Mouse (Mus musculus) heart, embryonic 16.5 days (tissue): ENCODE results near the gene Grasp. TPM values are rescaled to one million over a fixed set of nuclear protein-coding genes. Genes with fewer than 3 reads are reported as not detected.

ENCODE experiments used
- ATAC-seq: fragments of 200-750 bp; cut with Nextera tagmentation; replicated peaks from 2 replicates; pipeline ENCODE4 v1.8.0; 2017; ENCODE audit warnings: moderate number of reproducible peaks; ENCODE audit not compliant: insufficient read depth, low FRiP score; ENCODE audit errors: extremely low read depth
- H3K27ac ChIP-seq: fragments of 300-500 bp; sonication (generic); 2 replicates; pipeline ENCODE4 v1.5.1; 2014; ENCODE audit warnings: mild to moderate bottlenecking, low read length, control low read depth, moderate library complexity
- H3K27me3 ChIP-seq: fragments of 300-500 bp; sonication (generic); 2 replicates; pipeline ENCODE4 v1.6.1; 2014; ENCODE audit warnings: low read length, mixed read lengths; ENCODE audit not compliant: control insufficient read depth, insufficient read depth
- H3K36me3 ChIP-seq: fragments of 300-500 bp; sonication (generic); 2 replicates; pipeline ENCODE4 v1.6.1; 2014; ENCODE audit not compliant: control insufficient read depth, insufficient read depth
- H3K4me1 ChIP-seq: fragments of 300-500 bp; sonication (generic); 2 replicates; pipeline ENCODE4 v1.6.1; 2014; ENCODE audit warnings: low read length, mixed read lengths; ENCODE audit not compliant: control insufficient read depth, insufficient read depth
- H3K4me2 ChIP-seq: fragments of 300-500 bp; sonication (generic); 2 replicates; pipeline ENCODE4 v1.6.1; 2014; ENCODE audit warnings: low read depth, mild to moderate bottlenecking, control low read depth, low read length
- H3K4me3 ChIP-seq: fragments of 300-500 bp; sonication (generic); 2 replicates; pipeline ENCODE4 v1.5.1; 2014; ENCODE audit warnings: mild to moderate bottlenecking, control low read depth, low read length
- H3K9ac ChIP-seq: fragments of 300-500 bp; sonication (generic); 2 replicates; pipeline ENCODE4 v1.6.1; 2014; ENCODE audit warnings: low read length, control low read depth
- H3K9me3 ChIP-seq: fragments of 300-500 bp; sonication (generic); replicated peaks from 2 replicates; pipeline ENCODE4 v1.6.1; 2016; ENCODE audit warnings: low read length; ENCODE audit not compliant: control insufficient read depth
- WGBS: fragments of 180-500 bp; shearing (Covaris S2); extraction: QIAGEN DNeasy Blood & Tissue Kit; methylation state at CpG from one replicate; pipeline ENCODE4 v1.1.7; 2014; 5-methylcytosine and 5-hydroxymethylcytosine counted together
- polyA plus RNA-seq: library from polyadenylated mRNA; unstranded; fragments of >200 nt; fragmentation: Nextera tagmentation; extraction: Ambion mirVana; gene quantifications from 2 replicates; pipeline ENCODE4 v1.2.1, GENCODE M21; 2015

Gene Grasp
- polyA plus RNA-seq, 1 experiment from 2014 or later: 3.4 TPM

GRCm38 (mm10) chr15:101246231-101247154 is 22.5 kb downstream of the Grasp start:
- Histone ChIP-seq H3K4me2 (peak overlapping the region; percentile 77), H3K4me1 (peaks cover 41% of the 10 kb centered on the region), H3K9ac (peak overlapping the region; percentile 75), H3K36me3 (no peaks in the 10 kb centered on the region), H3K4me3 (peak overlapping the region; percentile 49), H3K9me3 (no peaks in the 10 kb centered on the region), H3K27me3 (no peaks in the 10 kb centered on the region), H3K27ac (peak overlapping the region; percentile 96)
- 1% methylated on average over 56 of the region's 56 CpGs for WGBS
- ATAC-seq: peak; percentile 94

DNA sequence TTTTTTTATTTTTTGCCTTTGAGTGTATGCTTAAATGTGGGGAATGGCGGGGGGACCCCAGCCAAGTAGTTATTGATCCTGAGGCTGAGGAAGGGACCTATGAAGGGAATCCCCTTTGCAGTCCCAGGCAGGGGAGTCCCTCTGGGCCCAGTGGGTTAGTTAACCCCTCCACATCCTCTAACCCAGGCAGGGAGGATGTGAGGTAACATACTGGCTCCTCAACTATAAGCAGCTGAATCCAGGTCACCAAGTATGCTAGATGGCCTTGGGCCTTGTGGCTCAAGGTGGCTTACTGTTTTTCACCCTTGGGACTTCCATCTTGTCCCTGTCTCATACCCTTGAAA is 23.1 kb downstream of the Grasp start:
- no peak overlapping the region; the same call in 1 of the 2 replicates for H3K4me3 ChIP-seq
- no peaks in the 10 kb centered on the region for H3K9me3 ChIP-seq
- no peaks in the 10 kb centered on the region for H3K36me3 ChIP-seq
- no peak for ATAC-seq
- H3K4me2 ChIP-seq: peak overlapping the region; percentile 77
- H3K27me3 ChIP-seq: no peaks in the 10 kb centered on the region
- peak overlapping the region; percentile 96 for H3K27ac ChIP-seq
- H3K9ac ChIP-seq: no peak overlapping the region
- H3K4me1 ChIP-seq: peaks cover 35% of the 10 kb centered on the region
- 73% methylated on average over 1 of the region's 1 CpGs for WGBS

- WGBS: 18% methylated on average over 5 of the region's 5 CpGs
- peak overlapping the region; percentile 8; the same call in 1 of the 2 replicates for H3K4me2 ChIP-seq
- H3K4me1 ChIP-seq: peaks cover 30% of the 10 kb centered on the region
- no peaks in the 10 kb centered on the region for H3K9me3 ChIP-seq
- H3K27me3 ChIP-seq: no peaks in the 10 kb centered on the region
- ATAC-seq: no peak
- H3K4me3 ChIP-seq: no peak overlapping the region
- H3K9ac ChIP-seq: peak overlapping the region; percentile 9; the same call in 1 of the 2 replicates
- no peaks in the 10 kb centered on the region for H3K36me3 ChIP-seq
- H3K27ac ChIP-seq: peak overlapping the region; percentile 96
Measured at GRCm38 (mm10) chr15:101248029-101248710, 24.2 kb downstream of the Grasp start.

DNA sequence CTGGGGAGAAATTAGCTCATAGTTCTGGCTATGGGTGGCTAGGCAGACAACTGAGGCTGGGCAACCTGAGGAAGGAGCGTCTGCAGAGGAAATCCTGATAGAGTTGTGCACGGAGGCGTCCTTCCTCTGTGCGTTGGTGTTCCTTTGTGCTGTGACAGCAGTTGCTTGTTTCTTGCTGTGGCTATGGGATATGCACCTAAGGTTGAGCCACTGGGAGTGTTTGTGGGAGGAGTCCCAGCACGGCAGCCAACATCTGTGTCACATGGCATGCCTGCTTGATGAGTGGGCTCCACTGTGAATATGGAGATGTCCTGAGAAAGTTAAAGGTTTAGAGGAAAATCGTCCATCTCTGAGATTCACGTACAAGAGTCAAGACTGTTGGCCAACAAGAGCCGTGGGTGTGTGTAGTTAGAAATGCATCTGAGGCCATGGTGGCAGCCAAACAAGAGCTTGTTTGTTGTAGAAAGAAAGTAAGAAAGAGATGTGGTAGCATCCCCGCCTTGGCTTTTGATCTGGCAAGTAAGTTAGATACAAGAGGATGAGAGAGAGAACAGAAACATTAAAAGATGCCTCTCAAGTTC is 26.3 kb downstream of the Grasp start:
- no peak overlapping the region for H3K4me2 ChIP-seq

DNA sequence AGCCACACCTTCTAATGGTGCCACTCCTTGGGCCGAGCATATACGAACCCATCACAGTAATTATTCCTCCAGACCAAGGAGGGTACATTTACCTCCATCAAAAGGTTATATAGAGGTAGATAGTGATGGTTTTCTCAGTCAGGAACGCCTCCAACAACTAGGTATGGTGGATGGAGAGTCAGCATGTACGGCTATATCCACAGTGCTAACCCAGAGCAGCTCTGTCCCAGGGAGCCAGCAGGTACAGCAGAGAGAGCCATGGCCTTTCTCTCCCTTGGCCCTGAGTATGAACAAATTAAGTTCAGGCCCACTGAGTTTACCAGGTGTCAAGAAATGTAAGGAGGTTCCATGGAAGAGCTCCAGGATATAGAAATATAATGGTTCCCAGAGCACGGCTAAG is 27.9 kb downstream of the Grasp start:
- Histone ChIP-seq H3K4me1 (peaks cover 46% of the 10 kb centered on the region), H3K36me3 (no peaks in the 10 kb centered on the region), H3K27me3 (no peaks in the 10 kb centered on the region), H3K27ac (no peak overlapping the region), H3K9me3 (no peaks in the 10 kb centered on the region), H3K4me3 (no peak overlapping the region), H3K4me2 (no peak overlapping the region), H3K9ac (no peak overlapping the region)
- WGBS: 90% methylated on average over 5 of the region's 5 CpGs
- ATAC-seq: no peak

More for the DNA sequence above, 26.3 kb downstream of the Grasp start:
- no peaks in the 10 kb centered on the region for H3K27me3 ChIP-seq
- ATAC-seq: no peak
- H3K36me3 ChIP-seq: no peaks in the 10 kb centered on the region
- no peak overlapping the region for H3K9ac ChIP-seq
- H3K4me3 ChIP-seq: no peak overlapping the region
- peaks cover 39% of the 10 kb centered on the region for H3K4me1 ChIP-seq
- H3K9me3 ChIP-seq: no peaks in the 10 kb centered on the region
- 68% methylated on average over 9 of the region's 9 CpGs for WGBS
- H3K27ac ChIP-seq: no peak overlapping the region

DNA sequence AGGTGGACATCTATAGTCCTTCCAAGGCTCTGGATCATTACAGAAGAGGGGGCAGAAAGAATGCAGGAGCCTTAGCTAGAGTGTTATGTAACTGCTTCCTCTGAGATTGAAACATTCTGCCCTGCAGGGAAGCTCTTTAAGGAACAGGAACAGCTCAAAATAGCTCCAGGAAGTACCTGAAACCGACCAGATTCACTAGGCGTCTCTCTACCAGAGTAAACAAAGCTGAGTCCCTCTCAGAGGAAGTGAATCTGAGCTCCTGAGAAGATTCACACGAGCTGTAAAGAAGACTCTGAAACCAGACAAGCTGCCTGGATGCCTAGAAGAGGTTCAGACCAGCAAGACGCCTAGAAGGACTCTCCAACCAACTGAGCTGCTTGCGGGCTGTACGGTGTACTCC is 28.6 kb downstream of the Grasp start:
- WGBS: 70% methylated on average over 6 of the region's 6 CpGs
- no peak overlapping the region for H3K9ac ChIP-seq
- no peak overlapping the region for H3K4me3 ChIP-seq
- H3K4me2 ChIP-seq: no peak overlapping the region
- no peaks in the 10 kb centered on the region for H3K9me3 ChIP-seq
- no peaks in the 10 kb centered on the region for H3K36me3 ChIP-seq
- peaks cover 41% of the 10 kb centered on the region for H3K4me1 ChIP-seq
- H3K27me3 ChIP-seq: no peaks in the 10 kb centered on the region
- H3K27ac ChIP-seq: no peak overlapping the region
- ATAC-seq: no peak

DNA sequence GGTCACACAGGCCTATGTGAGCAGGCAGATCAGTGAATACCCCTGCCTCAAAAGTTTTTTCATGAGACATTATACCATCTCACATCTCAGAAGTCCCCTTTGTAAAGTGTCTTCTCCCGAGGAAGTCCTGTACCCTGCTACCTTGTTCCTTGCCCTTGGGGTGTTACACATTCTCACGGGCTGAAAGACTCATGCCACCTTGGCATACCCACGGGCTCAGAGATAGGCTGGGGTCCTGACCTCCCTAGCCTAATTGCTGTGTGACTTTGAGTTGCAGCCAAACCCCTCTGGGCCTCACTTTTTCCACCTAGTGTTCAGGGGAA is 29.5 kb downstream of the Grasp start:
- peak overlapping the region; percentile 69 for H3K4me3 ChIP-seq
- H3K4me2 ChIP-seq: peak overlapping the region; percentile 79
- H3K27ac ChIP-seq: peak overlapping the region; percentile 58
- peak overlapping the region; percentile 86 for H3K9ac ChIP-seq
- H3K27me3 ChIP-seq: no peaks in the 10 kb centered on the region
- peaks cover 32% of the 10 kb centered on the region for H3K4me1 ChIP-seq
- no peak for ATAC-seq
- WGBS: 27% methylated on average over 3 of the region's 3 CpGs
- no peaks in the 10 kb centered on the region for H3K9me3 ChIP-seq
- H3K36me3 ChIP-seq: no peaks in the 10 kb centered on the region

GRCm38 (mm10) chr15:101253886-101254795 is 30.2 kb downstream of the Grasp start, which contains the start of gene Nr4a1:
Gene Nr4a1, plus strand, starts transcription at chr15:101254269.
- Histone ChIP-seq H3K27me3 (no peaks in the 10 kb centered on the region), H3K9me3 (no peaks in the 10 kb centered on the region), H3K27ac (peak within 1 kb of the TSS; percentile 72), H3K4me1 (peaks cover 30% of the 10 kb centered on the region), H3K36me3 (no peaks in the 10 kb centered on the region), H3K4me2 (peak within 1 kb of the TSS; percentile 79), H3K4me3 (peak within 1 kb of the TSS; percentile 69), H3K9ac (peak within 1 kb of the TSS; percentile 86)
- WGBS: 2% methylated on average over 59 of the region's 82 CpGs
- ATAC-seq: peak; percentile 61
